In the genomic region with DNA sequence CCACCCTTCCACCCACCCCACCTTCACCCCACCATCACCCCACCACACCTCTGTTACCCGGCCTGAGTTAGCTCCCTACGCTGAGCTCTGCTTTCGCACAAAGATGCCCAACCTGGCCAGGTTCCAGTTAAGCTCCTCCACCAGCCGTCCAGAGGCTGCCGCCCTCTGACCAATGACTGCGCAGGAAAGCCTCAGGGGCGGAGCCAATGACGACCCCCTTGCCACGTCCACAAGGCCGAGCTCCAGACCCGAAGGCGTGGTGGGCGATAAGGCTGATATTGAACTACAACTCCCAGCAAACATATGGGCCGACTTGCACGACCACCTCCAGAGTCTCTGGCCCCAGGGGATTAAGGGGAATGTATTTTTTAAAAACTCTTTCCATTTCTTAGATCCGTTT, we compare ENCODE assay signal across 8 mouse cellular contexts. TPM values are rescaled to one million over a fixed set of nuclear protein-coding genes. Genes with fewer than 3 reads are reported as not detected.
DNase-seq lines count a peak whose midpoint lies in the region; ATAC-seq and TF ChIP-seq lines count a peak whose summit lies in the region.

A gene (minus strand): TSS at position 174 of the 400 bp plus-strand sequence.

- peak within 1 kb of the TSS; percentile 60; the same call in 1 of the 2 replicates for H3K27ac ChIP-seq in intestine, postnatal 0 days (ENCODE audit: low read depth, low read length)
- peak within 1 kb of the TSS; percentile 18; the same call in 1 of the 2 replicates for H3K27ac ChIP-seq in neural tube, embryonic 15.5 days (replicated peaks)

- DNase-seq in thymus, postnatal 0 days (ENCODE audit: low spot score) = no peak
- no peak for DNase-seq in thymus, postnatal 4 days
- peak; percentile 90 for DNase-seq in embryo, embryonic 11.5 days (ENCODE audit: low read depth, low spot score)
- peak; percentile 99 for DNase-seq in heart, adult 11 months
- peak; percentile 72 to 73 for DNase-seq in lung, adult 18-20 months

- H3K4me1 ChIP-seq in intestine, postnatal 0 days (replicated peaks; ENCODE audit: control insufficient read depth, insufficient read depth, low read length) = no peaks in the 10 kb centered on the region
- H3K4me1 ChIP-seq in neural tube, embryonic 15.5 days = peaks cover 18% of the 10 kb centered on the region

- peaks cover 39% of the 10 kb centered on the region for H3K36me3 ChIP-seq in intestine, postnatal 0 days (ENCODE audit: control insufficient read depth, insufficient read depth)
- no peaks in the 10 kb centered on the region for H3K36me3 ChIP-seq in neural tube, embryonic 15.5 days

- no peak for TF ChIP-seq CTCF in intestine, postnatal 0 days (IDR thresholded peaks at IDR 0.05; ENCODE audit: low read depth)

- peak within 1 kb of the TSS; percentile 56 for H3K4me2 ChIP-seq in intestine, postnatal 0 days (replicated peaks; ENCODE audit: low read depth)
- peak within 1 kb of the TSS; percentile 64 for H3K4me2 ChIP-seq in neural tube, embryonic 15.5 days

- 4% methylated on average over 16 of the region's 16 CpGs for WGBS in intestine, postnatal 0 days
- WGBS in neural tube, embryonic 15.5 days = under 1% methylated on average over 16 of the region's 16 CpGs

- no peaks in the 10 kb centered on the region for H3K27me3 ChIP-seq in intestine, postnatal 0 days (replicated peaks; ENCODE audit: control insufficient read depth, insufficient read depth, low read length)
- H3K27me3 ChIP-seq in neural tube, embryonic 15.5 days (replicated peaks) = no peaks in the 10 kb centered on the region

- peak; percentile 55 for ATAC-seq in intestine, postnatal 0 days
- ATAC-seq in neural tube, embryonic 15.5 days (ENCODE audit: low FRiP score) = peak; percentile 93
- ATAC-seq in inflammation-experienced regulatory T-cells, adult 6 months = no peak

- H3K4me3 ChIP-seq in intestine, postnatal 0 days (ENCODE audit: low read depth, low read length) = peak within 1 kb of the TSS; percentile 40
- H3K4me3 ChIP-seq in neural tube, embryonic 15.5 days (replicated peaks) = peak within 1 kb of the TSS; percentile 41

- peak within 1 kb of the TSS; percentile 53 for H3K9ac ChIP-seq in intestine, postnatal 0 days (ENCODE audit: low read depth, low read length)
- H3K9ac ChIP-seq in neural tube, embryonic 15.5 days (replicated peaks) = peak within 1 kb of the TSS; percentile 49

- no peaks in the 10 kb centered on the region for H3K9me3 ChIP-seq in intestine, postnatal 0 days (ENCODE audit: control insufficient read depth)
- no peaks in the 10 kb centered on the region for H3K9me3 ChIP-seq in neural tube, embryonic 15.5 days (replicated peaks)

RNA-seq across cellular contexts. Expression of the gene that starts here (rescaled TPM):
- polyA plus RNA-seq in thymus, postnatal 0 days (2015; fragmentation: Nextera tagmentation; extraction: Ambion mirVana) = 41.4 and 41.8 TPM in 2 replicates
- polyA plus RNA-seq in intestine, postnatal 0 days (2015; fragmentation: Nextera tagmentation; extraction: Ambion mirVana) = 81.8 and 85.6 TPM in 2 replicates
- 112 and 118 TPM in 2 replicates for polyA plus RNA-seq in neural tube, embryonic 15.5 days (2015; fragmentation: Nextera tagmentation; extraction: Ambion mirVana)
- polyA plus RNA-seq in inflammation-experienced regulatory T-cells, adult 6 months (2017; shearing (Covaris generic)) = 1 to 10 TPM; 1.7 to 6.5 (median 5.7) TPM

Comparison
In these comparisons a context has a peak if more than half of its experiments do, and no peak if none do; other contexts are left out.
1. DNase-seq: peak in embryo, embryonic 11.5 days (single experiment), heart, adult 11 months (single experiment) and lung, adult 18-20 months (2 of 2); none in thymus, postnatal 0 days (single experiment) and thymus, postnatal 4 days (single experiment).